Mouse (Mus musculus) inflammation-experienced regulatory T-cells (primary cell): ENCODE results near the gene Dars. TPM values are rescaled to one million over a fixed set of nuclear protein-coding genes. Genes with fewer than 3 reads are reported as not detected.

ENCODE experiments used
- polyA plus RNA-seq, 2 experiments: library from polyadenylated mRNA; unstranded; fragments of 100-300 nt; shearing (Covaris generic); gene quantifications; one replicate each; pipeline ENCODE4 v1.2.1; 2017

The Dars gene
- 100 to 1,000 TPM; 171 to 179 TPM for polyA plus RNA-seq

GRCm38 (mm10) chr1:128416584-128417532 is at the start of gene Dars:
Gene Dars, minus strand, starts transcription at chr1:128417368.

GRCm38 (mm10) chr1:128359554-128360376 is 57.4 kb downstream of the Dars start, which contains the start of gene Mcm6:
Gene Mcm6, minus strand, starts transcription at chr1:128359664.

GRCm38 (mm10) chr1:128328218-128328617 is 89.0 kb downstream of the Dars start, which contains the start of gene Lct:
Gene Lct, minus strand, starts transcription at chr1:128328318.

Other genes with a start within 250 kb of the Dars start
- 100 to 1,000 TPM; 106 to 123 TPM for gene Ubxn4, start 173.4 kb downstream of the Dars start, polyA plus RNA-seq
- gene Lct, start 89.0 kb downstream of the Dars start, polyA plus RNA-seq, result under 1 TPM; 0.05 to 0.27 TPM
- gene Mcm6, start 57.7 kb downstream of the Dars start, polyA plus RNA-seq, result 100 to 1,000 TPM; 135 to 172 TPM
- 10 to 100 TPM; 16.1 to 38.3 TPM for gene Cxcr4, start 174.9 kb upstream of the Dars start, polyA plus RNA-seq